In genomic region chr6:47241379-47241778, GRCm38 (mm10) we compare ENCODE assay signal across 24 mouse cellular contexts.
"Had no signal": no experiment of that assay in that cellular context is flagged by ENCODE, and none has a peak within 500 bp of the region (broad histone marks: within the 10 kb centered on the region; RNA-seq: fewer than 3 reads in every experiment).

No protein-coding gene starts in this region.

- H3K9ac ChIP-seq: heart, embryonic 13.5 days; heart, embryonic 15.5 days; hindbrain, embryonic 12.5 days; hindbrain, embryonic 14.5 days; intestine, embryonic 15.5 days; limb, embryonic 12.5 days had no signal

- H3K27me3 ChIP-seq: heart, embryonic 13.5 days; heart, embryonic 15.5 days; hindbrain, embryonic 12.5 days; intestine, embryonic 15.5 days had no signal

- H3K27ac ChIP-seq: heart, adult 2 months; heart, embryonic 13.5 days; heart, embryonic 15.5 days; hindbrain, embryonic 10.5 days; hindbrain, embryonic 12.5 days; hindbrain, embryonic 14.5 days; intestine, embryonic 15.5 days; layer of hippocampus, adult 2 months; left cerebral cortex, adult 2 months; limb, embryonic 10.5 days; limb, embryonic 12.5 days had no signal

- H3K9me3 ChIP-seq: heart, embryonic 13.5 days; heart, embryonic 15.5 days; hindbrain, embryonic 10.5 days; hindbrain, embryonic 12.5 days; intestine, embryonic 15.5 days; limb, embryonic 10.5 days; limb, embryonic 12.5 days had no signal

- H3K36me3 ChIP-seq: heart, embryonic 13.5 days; heart, embryonic 15.5 days; hindbrain, embryonic 10.5 days; hindbrain, embryonic 12.5 days; intestine, embryonic 15.5 days; limb, embryonic 10.5 days; limb, embryonic 12.5 days had no signal

- DNase-seq: gastrocnemius, postnatal 14 days; gastrocnemius, postnatal 36 days; heart, adult 2 months; heart, postnatal 14 days; heart, postnatal 36 days; kidney, adult 18-20 months; kidney, adult 8-10 months; kidney, postnatal 10 days; kidney, postnatal 25 days; kidney, postnatal 4 days had no signal

- ATAC-seq: hindbrain, embryonic 16.5 days; inflammation-experienced regulatory T-cells, adult 6 months; intestine, embryonic 15.5 days; intestine, postnatal 0 days had no signal

- H3K4me2 ChIP-seq: heart, embryonic 11.5 days; heart, embryonic 13.5 days; heart, embryonic 15.5 days; hindbrain, embryonic 12.5 days; hindbrain, embryonic 14.5 days; intestine, embryonic 15.5 days; limb, embryonic 12.5 days had no signal

- H3K4me3 ChIP-seq: heart, adult 2 months; heart, embryonic 13.5 days; heart, embryonic 15.5 days; hindbrain, embryonic 10.5 days; hindbrain, embryonic 12.5 days; intestine, embryonic 15.5 days; layer of hippocampus, adult 2 months; left cerebral cortex, adult 2 months; limb, embryonic 10.5 days; limb, embryonic 12.5 days had no signal
